Mouse (Mus musculus): ENCODE results near the gene Zfp658. TPM values are rescaled to one million over a fixed set of nuclear protein-coding genes. Genes with fewer than 3 reads are reported as not detected.
A peak's percentile ranks its signal among the peaks of the same experiment; 100 is the strongest.

Zfp658 gene
- polyA plus RNA-seq, 1 experiment from 2014 or later = 2.0 TPM

- no peaks in the 10 kb centered on the region for H3K27me3 ChIP-seq (ENCODE audit: control insufficient read depth, insufficient read depth, low read length)
- H3K36me3 ChIP-seq (ENCODE audit: control insufficient read depth, insufficient read depth) = no peaks in the 10 kb centered on the region
- H3K4me3 ChIP-seq (ENCODE audit: low read length) = no peak within 1 kb of the TSS
- no peaks in the 10 kb centered on the region for H3K4me1 ChIP-seq (ENCODE audit: control insufficient read depth, insufficient read depth, low read length)
- no peak within 1 kb of the TSS for H3K4me2 ChIP-seq (ENCODE audit: low read depth, low read length)
- no peak for ATAC-seq (replicated peaks; ENCODE audit: extremely low read depth, insufficient read depth, low FRiP score)
- no peak within 1 kb of the TSS for H3K9ac ChIP-seq (ENCODE audit: low read length)
- WGBS = 73% methylated on average over 7 of the region's 7 CpGs
- no peak within 1 kb of the TSS for H3K27ac ChIP-seq (ENCODE audit: low read length)
- H3K9me3 ChIP-seq (replicated peaks; ENCODE audit: control insufficient read depth, low read length) = no peaks in the 10 kb centered on the region
These were observed 17.7 kb upstream of the Zfp658 start, which contains the start of gene Cd33 for GRCm38 (mm10) chr7:43544225-43544977. Gene Cd33, minus strand, starts transcription at chr7:43544428.

GRCm38 (mm10) chr7:43545656-43546545 lies 16.2 kb upstream of the Zfp658 start:
- H3K36me3 ChIP-seq (ENCODE audit: control insufficient read depth, insufficient read depth) = no peaks in the 10 kb centered on the region

GRCm38 (mm10) chr7:43547666-43548065 lies 14.4 kb upstream of the Zfp658 start:
- no peak overlapping the region for H3K4me3 ChIP-seq (ENCODE audit: low read length)
- no peak overlapping the region for H3K27ac ChIP-seq (ENCODE audit: low read length)
- H3K4me1 ChIP-seq (ENCODE audit: control insufficient read depth, insufficient read depth, low read length) = no peaks in the 10 kb centered on the region
- H3K27me3 ChIP-seq (ENCODE audit: control insufficient read depth, insufficient read depth, low read length) = no peaks in the 10 kb centered on the region
- no peak overlapping the region for H3K9ac ChIP-seq (ENCODE audit: low read length)
- 28% methylated on average over 5 of the region's 5 CpGs for WGBS
- no peak for ATAC-seq (replicated peaks; ENCODE audit: extremely low read depth, insufficient read depth, low FRiP score)
- no peaks in the 10 kb centered on the region for H3K36me3 ChIP-seq (ENCODE audit: control insufficient read depth, insufficient read depth)
- no peak overlapping the region for H3K4me2 ChIP-seq (ENCODE audit: low read depth, low read length)
- no peaks in the 10 kb centered on the region for H3K9me3 ChIP-seq (replicated peaks; ENCODE audit: control insufficient read depth, low read length)

More at GRCm38 (mm10) chr7:43545656-43546545, 16.2 kb upstream of the Zfp658 start:
- Histone ChIP-seq H3K27me3 (ENCODE audit: control insufficient read depth, insufficient read depth, low read length) (no peaks in the 10 kb centered on the region), H3K4me3 (ENCODE audit: low read length) (no peak overlapping the region), H3K27ac (ENCODE audit: low read length) (no peak overlapping the region), H3K4me2 (ENCODE audit: low read depth, low read length) (no peak overlapping the region), H3K4me1 (ENCODE audit: control insufficient read depth, insufficient read depth, low read length) (no peaks in the 10 kb centered on the region), H3K9me3 (replicated peaks; ENCODE audit: control insufficient read depth, low read length) (no peaks in the 10 kb centered on the region), H3K9ac (ENCODE audit: low read length) (no peak overlapping the region)
- ATAC-seq (replicated peaks; ENCODE audit: extremely low read depth, insufficient read depth, low FRiP score) = no peak
- WGBS = 59% methylated on average over 7 of the region's 7 CpGs

- ATAC-seq (replicated peaks; ENCODE audit: extremely low read depth, insufficient read depth, low FRiP score) = no peak
- H3K4me3 ChIP-seq (ENCODE audit: low read length) = no peak overlapping the region
- WGBS = 66% methylated on average over 4 of the region's 4 CpGs
- H3K9me3 ChIP-seq (replicated peaks; ENCODE audit: control insufficient read depth, low read length) = no peaks in the 10 kb centered on the region
- H3K27ac ChIP-seq (ENCODE audit: low read length) = no peak overlapping the region
- no peaks in the 10 kb centered on the region for H3K27me3 ChIP-seq (ENCODE audit: control insufficient read depth, insufficient read depth, low read length)
- no peaks in the 10 kb centered on the region for H3K4me1 ChIP-seq (ENCODE audit: control insufficient read depth, insufficient read depth, low read length)
- H3K36me3 ChIP-seq (ENCODE audit: control insufficient read depth, insufficient read depth) = no peaks in the 10 kb centered on the region
- no peak overlapping the region for H3K4me2 ChIP-seq (ENCODE audit: low read depth, low read length)
- H3K9ac ChIP-seq (ENCODE audit: low read length) = no peak overlapping the region
These were observed 13.8 kb upstream of the Zfp658 start for GRCm38 (mm10) chr7:43548206-43548605.

GRCm38 (mm10) chr7:43553153-43553552 lies 8.9 kb upstream of the Zfp658 start:
- H3K27me3 ChIP-seq (ENCODE audit: control insufficient read depth, insufficient read depth, low read length) = no peaks in the 10 kb centered on the region
- no peaks in the 10 kb centered on the region for H3K9me3 ChIP-seq (replicated peaks; ENCODE audit: control insufficient read depth, low read length)
- no peaks in the 10 kb centered on the region for H3K36me3 ChIP-seq (ENCODE audit: control insufficient read depth, insufficient read depth)
- H3K4me3 ChIP-seq (ENCODE audit: low read length) = no peak overlapping the region
- no peak; the same call in 1 of the 2 replicates for ATAC-seq (replicated peaks; ENCODE audit: extremely low read depth, insufficient read depth, low FRiP score)
- no peaks in the 10 kb centered on the region for H3K4me1 ChIP-seq (ENCODE audit: control insufficient read depth, insufficient read depth, low read length)
- no peak overlapping the region for H3K27ac ChIP-seq (ENCODE audit: low read length)
- H3K9ac ChIP-seq (ENCODE audit: low read length) = no peak overlapping the region
- WGBS = 62% methylated on average over 4 of the region's 4 CpGs
- H3K4me2 ChIP-seq (ENCODE audit: low read depth, low read length) = no peak overlapping the region

GRCm38 (mm10) chr7:43554550-43554949 lies 7.5 kb upstream of the Zfp658 start:
- Histone ChIP-seq H3K9me3 (replicated peaks; ENCODE audit: control insufficient read depth, low read length) (no peaks in the 10 kb centered on the region), H3K27me3 (ENCODE audit: control insufficient read depth, insufficient read depth, low read length) (no peaks in the 10 kb centered on the region), H3K27ac (ENCODE audit: low read length) (no peak overlapping the region), H3K4me2 (ENCODE audit: low read depth, low read length) (no peak overlapping the region), H3K4me3 (ENCODE audit: low read length) (no peak overlapping the region), H3K4me1 (ENCODE audit: control insufficient read depth, insufficient read depth, low read length) (no peaks in the 10 kb centered on the region), H3K9ac (ENCODE audit: low read length) (no peak overlapping the region), H3K36me3 (ENCODE audit: control insufficient read depth, insufficient read depth) (no peaks in the 10 kb centered on the region)
- ATAC-seq (replicated peaks; ENCODE audit: extremely low read depth, insufficient read depth, low FRiP score) = peak; percentile 76
- WGBS = 37% methylated on average over 3 of the region's 3 CpGs

- Histone ChIP-seq H3K9me3 (replicated peaks; ENCODE audit: control insufficient read depth, low read length) (no peaks in the 10 kb centered on the region), H3K4me3 (ENCODE audit: low read length) (no peak overlapping the region), H3K36me3 (ENCODE audit: control insufficient read depth, insufficient read depth) (no peaks in the 10 kb centered on the region), H3K4me2 (ENCODE audit: low read depth, low read length) (no peak overlapping the region), H3K4me1 (ENCODE audit: control insufficient read depth, insufficient read depth, low read length) (no peaks in the 10 kb centered on the region), H3K27ac (ENCODE audit: low read length) (no peak overlapping the region), H3K27me3 (ENCODE audit: control insufficient read depth, insufficient read depth, low read length) (no peaks in the 10 kb centered on the region), H3K9ac (ENCODE audit: low read length) (no peak overlapping the region)
- WGBS = 77% methylated on average over 5 of the region's 5 CpGs
- ATAC-seq (replicated peaks; ENCODE audit: extremely low read depth, insufficient read depth, low FRiP score) = no peak
These were observed 6.7 kb upstream of the Zfp658 start for GRCm38 (mm10) chr7:43555351-43555750.

GRCm38 (mm10) chr7:43556901-43557300 lies 5.2 kb upstream of the Zfp658 start:
- 38% methylated on average over 1 of the region's 1 CpGs for WGBS

GRCm38 (mm10) chr7:43562651-43563070 lies 605 bp downstream of the Zfp658 start:
- 0% methylated on average over 10 of the region's 10 CpGs for WGBS
- Histone ChIP-seq H3K27me3 (ENCODE audit: control insufficient read depth, insufficient read depth, low read length) (no peaks in the 10 kb centered on the region), H3K4me2 (ENCODE audit: low read depth, low read length) (peak overlapping the region; percentile 78), H3K36me3 (ENCODE audit: control insufficient read depth, insufficient read depth) (peaks cover 10% of the 10 kb centered on the region; the same call in 1 of the 2 replicates), H3K4me1 (ENCODE audit: control insufficient read depth, insufficient read depth, low read length) (peaks cover 2% of the 10 kb centered on the region; the same call in 1 of the 2 replicates), H3K9me3 (replicated peaks; ENCODE audit: control insufficient read depth, low read length) (no peaks in the 10 kb centered on the region), H3K27ac (ENCODE audit: low read length) (peak overlapping the region; percentile 69), H3K9ac (ENCODE audit: low read length) (peak overlapping the region; percentile 78), H3K4me3 (ENCODE audit: low read length) (peak overlapping the region; percentile 71)
- ATAC-seq (replicated peaks; ENCODE audit: extremely low read depth, insufficient read depth, low FRiP score) = peak; percentile 23; the same call in 1 of the 2 replicates

More at GRCm38 (mm10) chr7:43556901-43557300, 5.2 kb upstream of the Zfp658 start:
- no peak overlapping the region for H3K4me3 ChIP-seq (ENCODE audit: low read length)
- ATAC-seq (replicated peaks; ENCODE audit: extremely low read depth, insufficient read depth, low FRiP score) = no peak
- H3K9me3 ChIP-seq (replicated peaks; ENCODE audit: control insufficient read depth, low read length) = no peaks in the 10 kb centered on the region
- H3K36me3 ChIP-seq (ENCODE audit: control insufficient read depth, insufficient read depth) = no peaks in the 10 kb centered on the region
- H3K27ac ChIP-seq (ENCODE audit: low read length) = no peak overlapping the region
- H3K4me1 ChIP-seq (ENCODE audit: control insufficient read depth, insufficient read depth, low read length) = no peaks in the 10 kb centered on the region
- H3K4me2 ChIP-seq (ENCODE audit: low read depth, low read length) = no peak overlapping the region
- H3K9ac ChIP-seq (ENCODE audit: low read length) = no peak overlapping the region
- no peaks in the 10 kb centered on the region for H3K27me3 ChIP-seq (ENCODE audit: control insufficient read depth, insufficient read depth, low read length)

All from heart, embryonic 16.5 days (tissue).